Mouse (Mus musculus) lung, embryonic 14.5 days (tissue): Measurements from ENCODE around the gene Znrf3. TPM values are rescaled to one million over a fixed set of nuclear protein-coding genes. Genes with fewer than 3 reads are reported as not detected.
"Not testable (repeated sequence)": the region's sequence is repeated elsewhere in the genome, so short reads cannot be mapped to it uniquely, and the experiment has no call there.

Source experiments
- ATAC-seq: fragments of 200-750 bp; cut with Nextera tagmentation; 2 replicates; pipeline ENCODE4 v1.8.0; 2017; ENCODE audit warnings: mild to moderate bottlenecking, moderate TSS enrichment, moderate library complexity; ENCODE audit not compliant: insufficient read depth
- DNase-seq: peaks from one replicate; pipeline ENCODE4 v3.0.0-alpha.2; 2015
- H3K27ac ChIP-seq: fragments of 300-500 bp; sonication (generic); 2 replicates; pipeline ENCODE4 v1.5.1; 2014; ENCODE audit warnings: low read depth, mild to moderate bottlenecking, moderate library complexity
- H3K27me3 ChIP-seq: fragments of 300-500 bp; sonication (generic); 2 replicates; pipeline ENCODE4 v1.6.1; 2014; ENCODE audit warnings: low read length, control low read depth; ENCODE audit not compliant: insufficient read depth
- H3K36me3 ChIP-seq: fragments of 300-500 bp; sonication (generic); 2 replicates; pipeline ENCODE4 v1.6.1; 2014; ENCODE audit warnings: control low read depth; ENCODE audit not compliant: insufficient read depth
- H3K4me1 ChIP-seq: fragments of 300-500 bp; sonication (generic); 2 replicates; pipeline ENCODE4 v1.6.1; 2014; ENCODE audit warnings: antibody characterized with exemption, control low read depth; ENCODE audit not compliant: insufficient read depth
- H3K4me2 ChIP-seq: fragments of 300-500 bp; sonication (generic); 2 replicates; pipeline ENCODE4 v1.6.1; 2014; ENCODE audit warnings: mild to moderate bottlenecking
- H3K4me3 ChIP-seq: fragments of 300-500 bp; sonication (generic); 2 replicates; pipeline ENCODE4 v1.5.1; 2014; ENCODE audit warnings: low read depth, low read length
- H3K9ac ChIP-seq: fragments of 300-500 bp; sonication (generic); 2 replicates; pipeline ENCODE4 v1.6.1; 2014
- H3K9me3 ChIP-seq: fragments of 300-500 bp; sonication (generic); 2 replicates; pipeline ENCODE4 v1.6.1; 2016; ENCODE audit warnings: low read depth, low read length, control low read depth
- CTCF ChIP-seq: IDR thresholded peaks from 2 replicates; pipeline ENCODE4 v1.5.1; 2016; ENCODE audit warnings: antibody characterized with exemption, low read depth
- WGBS: fragments of 180-500 bp; shearing (Covaris S2); extraction: QIAGEN DNeasy Blood & Tissue Kit; methylation state at CpG from one replicate; pipeline ENCODE4 v1.1.7; 2014; 5-methylcytosine and 5-hydroxymethylcytosine counted together
- polyA plus RNA-seq: library from polyadenylated mRNA; unstranded; fragments of >200 nt; fragmentation: Nextera tagmentation; extraction: Ambion mirVana; gene quantifications from 2 replicates; pipeline ENCODE4 v1.2.1, GENCODE M21; 2014

The Znrf3 gene
- polyA plus RNA-seq, 1 experiment from 2014 or later, result 16.8 TPM

DNA sequence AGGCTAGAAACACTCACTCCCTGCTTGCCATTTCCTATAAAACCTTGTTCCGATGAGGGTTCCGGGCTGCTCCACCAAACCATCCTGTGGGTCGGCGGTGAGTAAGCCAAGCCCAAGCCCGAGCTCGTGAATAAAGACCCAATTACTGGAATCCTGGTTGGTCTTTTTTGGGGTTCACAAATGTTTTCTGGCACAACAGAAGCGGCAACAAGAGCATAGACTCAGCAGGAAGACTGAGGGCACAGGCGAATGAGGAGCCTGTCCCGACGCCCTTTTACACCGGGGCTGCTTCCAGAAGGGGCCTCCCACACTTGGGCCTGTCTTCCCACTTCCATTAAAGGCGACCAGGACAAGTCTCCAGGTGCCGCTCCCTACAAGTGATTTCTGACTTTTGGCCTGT, 37.9 kb upstream of the Znrf3 start:
- 81% methylated on average over 13 of the region's 13 CpGs for WGBS
- TF ChIP-seq CTCF, result no peak
- no peak overlapping the region for H3K9ac ChIP-seq
- H3K4me1 ChIP-seq, result no peaks in the 10 kb centered on the region
- no peak overlapping the region for H3K4me3 ChIP-seq
- no peak overlapping the region for H3K27ac ChIP-seq
- DNase-seq (no peak), ATAC-seq (no peak)
- H3K27me3 ChIP-seq, result no peaks in the 10 kb centered on the region
- no peak overlapping the region for H3K4me2 ChIP-seq
- H3K36me3 ChIP-seq, result no peaks in the 10 kb centered on the region
- no peaks in the 10 kb centered on the region for H3K9me3 ChIP-seq

DNA sequence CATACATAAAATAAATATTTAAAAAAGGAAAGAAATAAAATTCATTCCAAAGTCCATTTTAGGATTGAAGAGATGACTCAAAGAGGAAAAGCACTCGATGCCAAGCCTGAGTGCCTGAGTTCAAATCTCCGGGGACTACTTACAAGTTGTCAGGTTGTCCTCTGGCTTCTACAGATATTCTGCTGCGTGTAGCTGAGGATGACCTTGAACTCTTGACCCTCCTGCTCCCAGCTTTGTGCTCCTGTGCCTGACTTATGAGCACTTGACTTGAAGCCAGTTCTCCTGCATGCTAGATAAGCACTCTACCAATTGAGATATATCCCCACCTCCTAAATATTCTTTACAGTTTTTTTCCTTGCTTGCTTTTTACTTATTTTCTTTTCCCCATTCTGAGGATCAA, 34.2 kb upstream of the Znrf3 start:
- H3K9me3 ChIP-seq, result no peaks in the 10 kb centered on the region
- H3K4me1 ChIP-seq, result no peaks in the 10 kb centered on the region
- no peak for TF ChIP-seq CTCF
- DNase-seq (no peak), ATAC-seq (no peak)
- H3K27me3 ChIP-seq, result no peaks in the 10 kb centered on the region
- H3K36me3 ChIP-seq, result no peaks in the 10 kb centered on the region
- no peak overlapping the region for H3K27ac ChIP-seq
- WGBS, result 76% methylated on average over 3 of the region's 3 CpGs
- no peak overlapping the region for H3K4me3 ChIP-seq
- H3K4me2 ChIP-seq, result no peak overlapping the region
- H3K9ac ChIP-seq, result no peak overlapping the region

DNA sequence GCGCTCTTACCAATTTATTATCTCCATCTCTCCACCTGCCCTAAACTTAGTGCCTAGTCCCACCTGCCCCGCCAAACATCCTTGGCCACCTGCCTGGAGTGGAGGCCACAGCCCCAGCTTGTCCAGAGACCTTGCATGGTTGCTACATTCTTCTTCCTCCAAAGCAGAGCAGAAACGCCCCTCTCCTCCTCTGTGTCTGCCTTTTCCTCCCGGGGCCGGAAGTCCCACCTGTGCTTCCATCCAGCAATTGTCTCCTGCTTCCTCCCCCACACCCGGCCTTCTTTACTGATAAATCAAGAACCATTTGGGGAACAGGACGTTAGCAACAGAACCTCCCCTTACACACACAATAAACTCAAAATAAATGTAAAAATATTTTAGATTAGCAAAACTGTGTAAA, 33.5 kb upstream of the Znrf3 start:
- no peaks in the 10 kb centered on the region for H3K9me3 ChIP-seq
- no peak overlapping the region for H3K4me3 ChIP-seq
- H3K27me3 ChIP-seq, result no peaks in the 10 kb centered on the region
- H3K36me3 ChIP-seq, result no peaks in the 10 kb centered on the region
- TF ChIP-seq CTCF, result no peak
- WGBS, result 71% methylated on average over 7 of the region's 7 CpGs
- H3K9ac ChIP-seq, result no peak overlapping the region
- no peak overlapping the region for H3K27ac ChIP-seq
- ATAC-seq, result no peak
- H3K4me1 ChIP-seq, result no peaks in the 10 kb centered on the region
- no peak for DNase-seq
- H3K4me2 ChIP-seq, result no peak overlapping the region

DNA sequence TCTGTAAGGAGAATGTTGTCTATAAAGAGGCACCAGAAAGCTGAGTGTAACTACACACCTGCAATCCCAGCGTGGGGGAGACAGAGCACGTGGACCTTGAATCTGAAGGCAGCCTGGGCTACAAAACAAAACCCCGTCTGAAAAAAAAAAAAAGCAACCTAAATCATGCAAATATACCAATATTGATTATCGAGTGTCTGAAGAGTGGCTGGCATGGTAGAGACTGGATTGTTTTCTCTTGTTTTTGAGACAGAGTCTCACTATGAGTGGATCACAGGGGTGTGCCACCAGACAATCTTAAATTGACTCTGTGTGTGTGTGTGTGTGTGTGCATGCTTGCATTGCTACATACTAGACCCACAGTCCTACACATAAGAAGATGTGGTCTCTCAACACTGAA, 32.2 kb upstream of the Znrf3 start:
- 88% methylated on average over 4 of the region's 4 CpGs for WGBS

GRCm38 (mm10) chr11:5475556-5476118, 31.0 kb upstream of the Znrf3 start:
- H3K4me3 ChIP-seq, H3K9ac ChIP-seq, DNase-seq, H3K27ac ChIP-seq, H3K36me3 ChIP-seq, H3K27me3 ChIP-seq, ATAC-seq, H3K4me2 ChIP-seq, H3K4me1 ChIP-seq, H3K9me3 ChIP-seq: not testable (repeated sequence)
- WGBS, result 90% methylated on average over 2 of the region's 2 CpGs

More for the DNA sequence above, 32.2 kb upstream of the Znrf3 start:
- no peaks in the 10 kb centered on the region for H3K36me3 ChIP-seq
- DNase-seq (no peak), ATAC-seq (no peak)
- no peak overlapping the region for H3K9ac ChIP-seq
- no peak overlapping the region for H3K4me2 ChIP-seq
- H3K4me3 ChIP-seq, result no peak overlapping the region
- H3K27ac ChIP-seq, result no peak overlapping the region
- H3K4me1 ChIP-seq, result no peaks in the 10 kb centered on the region
- H3K27me3 ChIP-seq, result no peaks in the 10 kb centered on the region
- TF ChIP-seq CTCF, result no peak
- no peaks in the 10 kb centered on the region for H3K9me3 ChIP-seq

DNA sequence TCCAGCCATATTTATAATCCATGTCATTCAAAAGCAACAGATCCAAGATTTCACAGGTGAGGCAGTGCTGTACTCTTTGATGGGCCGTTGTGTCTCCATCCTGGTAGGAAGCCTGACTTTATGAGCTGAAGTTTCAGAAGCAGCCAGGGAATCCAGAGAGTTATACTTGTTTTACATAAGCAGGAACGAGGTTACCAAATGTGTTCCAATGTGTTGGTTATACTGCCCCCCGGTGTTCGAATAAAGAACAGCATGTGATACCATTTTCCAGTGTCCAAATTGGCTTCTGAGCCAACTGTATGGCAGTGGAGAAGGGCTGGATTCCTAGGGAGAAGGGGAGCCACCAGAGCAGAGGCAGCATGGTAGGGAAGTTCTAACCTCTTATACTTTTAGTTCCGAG, 29.5 kb upstream of the Znrf3 start:
- no peak overlapping the region for H3K4me3 ChIP-seq
- no peaks in the 10 kb centered on the region for H3K27me3 ChIP-seq
- 14% methylated on average over 5 of the region's 5 CpGs for WGBS
- H3K4me1 ChIP-seq, result no peaks in the 10 kb centered on the region
- no peak overlapping the region for H3K27ac ChIP-seq
- no peaks in the 10 kb centered on the region for H3K36me3 ChIP-seq
- TF ChIP-seq CTCF, result peak; percentile 87
- DNase-seq (peak; percentile 95), ATAC-seq (peak; percentile 35; the same call in 1 of the 2 replicates)
- no peak overlapping the region for H3K4me2 ChIP-seq
- no peaks in the 10 kb centered on the region for H3K9me3 ChIP-seq
- H3K9ac ChIP-seq, result no peak overlapping the region

DNA sequence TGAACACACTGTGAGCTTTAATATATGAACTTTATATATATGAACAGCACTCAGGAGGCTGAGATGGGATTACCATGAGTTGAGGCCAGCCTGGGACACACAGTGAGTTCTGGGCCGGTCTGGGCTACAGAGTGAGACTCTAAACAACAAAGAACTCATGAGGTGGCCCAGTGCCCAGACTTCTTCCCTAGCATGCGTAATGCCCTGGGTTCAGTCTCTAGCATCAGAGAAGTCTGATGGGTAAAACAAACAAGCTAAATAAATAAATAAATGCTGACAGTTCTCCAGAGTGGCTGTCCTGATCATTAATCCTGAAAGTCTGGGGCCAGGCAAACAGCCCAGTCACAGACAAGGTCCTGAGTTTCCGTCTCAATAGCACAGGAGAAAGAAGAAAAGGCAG, 25.4 kb upstream of the Znrf3 start:
- no peak for TF ChIP-seq CTCF
- Histone ChIP-seq H3K27me3 (no peaks in the 10 kb centered on the region), H3K9me3 (no peaks in the 10 kb centered on the region), H3K4me1 (no peaks in the 10 kb centered on the region), H3K27ac (no peak overlapping the region), H3K36me3 (no peaks in the 10 kb centered on the region), H3K9ac (no peak overlapping the region), H3K4me2 (no peak overlapping the region), H3K4me3 (no peak overlapping the region)
- peak; percentile 68; the same call in 1 of the 2 replicates for ATAC-seq
- 46% methylated on average over 3 of the region's 3 CpGs for WGBS
- DNase-seq, result peak; percentile 61

DNA sequence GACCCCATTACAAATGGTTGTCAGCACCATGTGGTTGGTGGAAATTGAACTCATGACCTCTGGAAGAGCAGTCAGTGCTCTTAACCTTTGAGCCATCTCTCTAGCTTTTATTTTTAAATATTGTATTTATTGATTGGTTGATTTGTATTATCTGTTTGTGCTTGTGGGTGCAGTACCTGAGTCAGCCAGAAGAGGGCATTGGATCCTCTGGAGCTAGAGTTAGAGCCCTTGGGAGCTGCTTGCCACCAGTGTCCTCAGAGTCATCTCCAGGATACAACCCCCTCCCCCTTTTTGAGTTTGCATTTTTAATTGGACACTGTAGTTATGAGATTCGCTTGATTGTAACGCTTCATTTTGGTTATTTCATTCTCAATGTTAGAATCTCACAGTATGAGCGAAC, 24.4 kb upstream of the Znrf3 start:
- Histone ChIP-seq H3K36me3 (no peaks in the 10 kb centered on the region), H3K9ac (no peak overlapping the region), H3K9me3 (no peaks in the 10 kb centered on the region), H3K27me3 (no peaks in the 10 kb centered on the region), H3K4me3 (no peak overlapping the region), H3K4me1 (no peaks in the 10 kb centered on the region), H3K4me2 (no peak overlapping the region), H3K27ac (no peak overlapping the region)
- ATAC-seq, result no peak
- WGBS, result 91% methylated on average over 3 of the region's 3 CpGs
- peak; percentile 73 for TF ChIP-seq CTCF
- DNase-seq, result peak; percentile 44
